Mouse (Mus musculus) layer of hippocampus, adult 2 months (tissue): ENCODE data around the gene Kcnk5. TPM values are rescaled to one million over a fixed set of nuclear protein-coding genes. Genes with fewer than 3 reads are reported as not detected.
A peak's percentile ranks its signal among the peaks of the same experiment; 100 is the strongest.

Experiments
- DNase-seq, 2 experiments: peaks; one replicate each; pipeline ENCODE4 v3.0.0; 2022; ENCODE audit warnings: low spot score in 2 of 2
- H3K27ac ChIP-seq: fragments of 200-600 bp; 2 replicates; pipeline ENCODE4 v1.8.1; 2022
- H3K4me3 ChIP-seq: fragments of 200-600 bp; 2 replicates; pipeline ENCODE4 v1.8.1; 2022; ENCODE audit warnings: mild to moderate bottlenecking
- CTCF ChIP-seq: fragments of 200-600 bp; conservative IDR thresholded peaks from 2 replicates; pipeline ENCODE4 v1.8.1; 2022; ENCODE audit warnings: antibody characterized with exemption, mild to moderate bottlenecking, moderate library complexity
- long read RNA-seq, 2 experiments: library from polyadenylated mRNA; stranded (forward); transcript quantifications; one replicate each; pipeline ENCODE4 v2.0.0; 2021; ENCODE audit warnings: borderline mapping rate in 2 of 2
- total RNA-seq, 2 experiments: library from RNA; stranded (reverse); gene quantifications; 2 replicates each; pipeline ENCODE4 v1.2.3; 2021

Gene Kcnk5
- under 1 TPM; 0.10 to 0.23 TPM for total RNA-seq
- long read RNA-seq, experiment 1 = 0 reads
- long read RNA-seq, experiment 2, partial matches to known transcripts = 0 of 1 reads
- long read RNA-seq, experiment 2, other reads (novel, unspliced or antisense) = 1 of 1 reads

DNA sequence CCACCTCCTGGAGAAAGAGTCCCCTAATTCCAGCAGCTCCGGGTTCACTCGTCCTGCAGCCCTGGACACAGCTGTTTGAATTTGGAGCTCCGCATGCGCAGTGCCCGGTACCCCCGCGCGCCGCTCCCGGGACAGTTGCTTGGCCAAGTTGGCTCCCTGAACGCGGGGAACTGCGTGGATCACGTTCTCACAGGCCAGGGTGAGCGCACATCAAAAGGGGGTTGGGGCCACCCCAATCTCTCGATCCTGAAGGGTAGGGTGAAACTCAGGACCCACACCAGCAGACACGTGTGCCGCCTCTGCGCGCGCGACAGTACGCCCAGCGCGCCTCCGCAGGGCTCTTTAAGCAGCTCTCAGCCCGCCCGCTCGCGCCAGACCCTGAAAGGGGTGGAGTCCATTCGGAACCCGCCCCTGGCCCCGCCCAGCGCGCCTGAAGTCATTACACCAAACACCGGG lies at the start of gene Kcnk5:
Gene Kcnk5 (minus strand): TSS at position 344 of the 456 bp plus-strand sequence.
- DNase-seq = peak; percentile 51 to 69

DNA sequence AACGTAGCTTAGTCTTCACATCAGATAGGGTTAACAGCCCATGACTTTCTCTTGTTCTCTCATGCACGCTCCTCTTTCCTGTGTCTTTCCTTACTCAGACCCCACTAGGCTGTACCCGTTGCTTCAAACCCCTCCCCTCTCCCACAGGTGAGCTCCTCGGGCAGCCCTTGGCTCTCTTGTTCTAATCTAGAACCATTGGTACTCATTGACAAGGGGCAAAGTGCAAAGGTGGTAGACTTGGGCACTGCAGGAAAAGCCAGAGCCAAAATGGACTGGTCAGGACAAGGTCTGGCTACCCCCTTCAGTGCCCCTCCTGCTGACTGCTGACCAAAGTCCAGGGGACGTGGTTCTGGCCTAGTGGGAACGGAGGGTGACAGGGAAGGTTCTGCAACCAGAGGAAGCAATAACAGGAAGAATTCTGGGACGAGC lies 48.5 kb upstream of the Kcnk5 start:
- Histone ChIP-seq H3K4me3 (no peak overlapping the region), H3K27ac (no peak overlapping the region)
- TF ChIP-seq CTCF = no peak
- DNase-seq = no peak

More for the DNA sequence above, at the start of gene Kcnk5:
- no peak within 1 kb of the TSS for H3K27ac ChIP-seq
- H3K4me3 ChIP-seq = peak within 1 kb of the TSS; percentile 59
- no peak for TF ChIP-seq CTCF

DNA sequence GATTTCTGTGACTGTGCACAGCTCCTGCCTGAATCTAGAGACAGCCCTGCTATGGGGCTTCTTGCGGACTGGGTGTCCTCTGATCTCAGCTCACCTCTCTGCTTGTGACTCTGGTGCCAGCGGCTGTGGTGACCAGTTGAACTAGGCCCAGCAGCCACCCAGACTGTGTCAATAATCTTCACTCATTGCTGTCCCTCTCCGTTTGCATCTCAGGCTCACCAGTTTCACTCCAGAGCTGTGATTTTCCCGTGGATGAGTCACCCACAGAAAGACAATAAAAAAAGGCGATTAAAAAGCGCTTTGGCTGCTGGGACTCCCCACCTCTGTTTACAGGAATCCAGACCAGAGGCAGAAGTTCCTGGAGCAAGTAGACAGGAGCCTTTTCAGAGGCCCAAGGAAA lies 47.8 kb upstream of the Kcnk5 start:
- TF ChIP-seq CTCF = no peak
- Histone ChIP-seq H3K27ac (no peak overlapping the region), H3K4me3 (no peak overlapping the region)
- DNase-seq = no peak

- no peak for TF ChIP-seq CTCF
- no peak overlapping the region for H3K27ac ChIP-seq
- no peak overlapping the region for H3K4me3 ChIP-seq
- no peak for DNase-seq
Observed at GRCm38 (mm10) chr14:20228336-20228735, 46.7 kb upstream of the Kcnk5 start.

GRCm38 (mm10) chr14:20226982-20227381 lies 45.4 kb upstream of the Kcnk5 start:
- TF ChIP-seq CTCF = no peak
- no peak overlapping the region for H3K27ac ChIP-seq
- H3K4me3 ChIP-seq = no peak overlapping the region
- no peak for DNase-seq

DNA sequence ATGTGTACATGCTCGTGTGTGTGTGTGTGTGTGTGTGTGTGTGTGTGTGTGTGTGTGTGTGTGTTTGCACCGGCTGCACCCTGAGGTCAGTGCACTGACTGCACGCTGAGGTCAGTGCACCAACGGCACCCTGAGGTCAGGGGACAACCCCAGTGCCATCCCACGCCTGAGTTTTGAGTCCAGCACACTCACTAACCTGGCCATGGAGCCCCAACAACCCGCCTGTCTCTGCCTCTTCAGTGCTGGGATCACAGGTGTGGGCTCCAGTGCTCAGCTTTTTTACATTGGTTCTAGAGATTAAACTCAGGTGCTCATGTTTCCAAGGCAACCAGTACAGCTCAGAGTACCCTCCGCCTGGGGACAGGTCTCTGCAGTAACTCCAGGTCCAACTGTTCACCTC lies 44.9 kb upstream of the Kcnk5 start:
- Histone ChIP-seq H3K27ac (no peak overlapping the region), H3K4me3 (no peak overlapping the region)
- no peak for TF ChIP-seq CTCF
- DNase-seq = no peak

DNA sequence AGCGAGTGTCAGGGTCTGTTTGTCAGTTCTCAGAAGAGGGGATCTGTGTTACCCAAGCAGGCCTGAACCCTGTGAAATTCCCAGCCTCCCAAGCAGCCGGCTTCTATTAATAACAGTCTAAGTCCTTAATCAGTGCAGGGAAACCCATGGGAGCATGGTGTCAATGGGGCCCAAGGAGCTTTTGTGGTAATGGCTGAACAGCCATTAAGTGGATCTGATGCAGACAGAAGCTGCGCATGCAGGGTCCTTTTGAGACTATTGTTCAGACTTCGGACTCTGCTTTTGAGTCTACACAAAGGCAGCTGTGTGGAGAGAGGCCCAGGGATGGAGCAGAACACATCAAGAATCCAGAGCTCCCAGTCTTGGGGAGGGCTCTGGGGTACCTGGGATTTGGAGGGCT lies 43.9 kb upstream of the Kcnk5 start:
- no peak for TF ChIP-seq CTCF
- H3K27ac ChIP-seq = no peak overlapping the region
- no peak overlapping the region for H3K4me3 ChIP-seq
- no peak for DNase-seq

DNA sequence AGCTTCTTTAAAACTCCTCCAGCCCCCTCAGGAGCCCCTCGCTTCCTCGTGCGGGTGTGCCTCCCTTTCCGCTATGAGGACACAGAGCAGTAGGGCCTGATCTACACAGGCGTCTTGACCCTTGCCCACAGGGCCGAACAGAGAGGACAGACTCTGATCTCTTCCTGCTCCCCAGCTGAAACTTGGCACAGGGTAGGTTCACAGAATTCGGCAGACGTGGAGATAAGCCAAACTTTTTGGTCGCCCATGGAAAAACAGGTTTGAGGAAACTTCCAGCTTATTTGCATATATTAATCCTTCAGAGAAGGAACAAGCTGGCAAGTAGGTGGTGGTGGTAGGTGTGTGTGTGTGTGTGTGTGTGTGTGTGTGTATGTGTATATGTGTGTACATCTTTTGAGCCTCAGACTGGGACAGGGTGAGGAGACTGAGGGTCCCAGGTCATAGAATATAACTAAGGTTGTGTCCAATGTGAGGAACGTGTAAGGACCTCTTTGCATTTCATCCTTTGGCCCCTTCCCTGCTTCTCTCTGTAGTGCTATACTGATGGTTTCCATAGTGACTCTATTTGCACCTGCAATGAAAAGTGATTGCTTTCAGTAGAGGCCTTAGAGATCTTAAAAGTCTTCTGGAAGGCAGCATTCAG lies 43.1 kb upstream of the Kcnk5 start:
- Histone ChIP-seq H3K27ac (no peak overlapping the region), H3K4me3 (no peak overlapping the region)
- no peak for DNase-seq
- TF ChIP-seq CTCF = no peak

- no peak for DNase-seq
Observed at GRCm38 (mm10) chr14:20224163-20224562, 42.6 kb upstream of the Kcnk5 start.

DNA sequence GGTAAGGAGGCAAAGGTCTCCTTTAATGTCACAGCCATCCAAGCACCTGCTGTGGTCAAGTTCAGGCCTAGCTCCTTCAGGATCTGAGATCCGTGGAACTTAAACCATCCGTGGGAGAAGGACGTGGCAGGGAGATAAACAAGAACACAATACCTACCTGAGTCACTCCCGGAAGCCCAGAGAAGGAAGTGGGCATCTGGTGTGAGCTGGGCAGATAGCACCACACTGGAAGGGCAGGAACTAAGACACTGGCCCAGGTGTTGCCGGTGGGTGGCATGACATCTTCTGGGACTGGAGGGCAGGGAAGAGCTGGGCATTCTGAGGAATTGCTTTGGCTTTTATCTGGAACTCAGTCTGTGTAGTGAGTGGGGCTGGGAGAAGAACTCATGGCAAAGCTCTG lies 41.6 kb upstream of the Kcnk5 start:
- DNase-seq = no peak
- no peak for TF ChIP-seq CTCF
- no peak overlapping the region for H3K4me3 ChIP-seq
- H3K27ac ChIP-seq = no peak overlapping the region

More at GRCm38 (mm10) chr14:20224163-20224562, 42.6 kb upstream of the Kcnk5 start:
- no peak overlapping the region for H3K4me3 ChIP-seq
- no peak overlapping the region for H3K27ac ChIP-seq
- no peak for TF ChIP-seq CTCF

- TF ChIP-seq CTCF = no peak
- Histone ChIP-seq H3K4me3 (no peak overlapping the region), H3K27ac (no peak overlapping the region)
- DNase-seq = no peak
Observed at GRCm38 (mm10) chr14:20221083-20221482, 39.5 kb upstream of the Kcnk5 start.

DNA sequence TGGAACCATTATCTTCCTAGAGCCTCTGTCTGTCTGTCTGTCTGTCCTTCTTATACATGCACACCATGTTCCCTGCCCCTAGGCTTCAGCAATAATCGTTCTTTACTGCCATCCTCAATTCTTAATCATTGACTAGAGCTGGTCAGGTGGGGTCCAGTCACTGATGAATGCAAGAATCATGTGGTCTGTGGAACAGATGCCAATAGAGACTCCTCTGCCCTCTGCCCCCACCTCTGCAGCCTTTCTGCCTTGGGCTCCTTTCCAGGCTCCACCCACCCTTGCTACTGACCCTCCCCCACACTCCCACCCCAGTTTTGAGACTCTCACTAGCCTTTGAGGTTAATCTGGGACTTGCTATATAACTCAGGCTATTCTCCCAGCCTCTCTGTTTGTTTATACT lies 38.2 kb upstream of the Kcnk5 start:
- TF ChIP-seq CTCF = no peak
- no peak for DNase-seq
- Histone ChIP-seq H3K27ac (no peak overlapping the region), H3K4me3 (no peak overlapping the region)

GRCm38 (mm10) chr14:20217299-20217864 lies 35.8 kb upstream of the Kcnk5 start:
- no peak for DNase-seq
- no peak for TF ChIP-seq CTCF
- no peak overlapping the region for H3K4me3 ChIP-seq
- no peak overlapping the region for H3K27ac ChIP-seq

GRCm38 (mm10) chr14:20216561-20217298 lies 35.1 kb upstream of the Kcnk5 start:
- TF ChIP-seq CTCF = no peak
- DNase-seq = no peak
- Histone ChIP-seq H3K4me3 (no peak overlapping the region), H3K27ac (no peak overlapping the region)
